Mouse (Mus musculus) stomach, postnatal 0 days (tissue): ENCODE data around the gene Luc7l3.

ENCODE experiments used
- CTCF ChIP-seq: IDR thresholded peaks from 2 replicates; pipeline ENCODE4 v1.5.1; 2016; ENCODE audit warnings: antibody characterized with exemption, low read depth, mild to moderate bottlenecking, moderate library complexity
- EP300 ChIP-seq: optimal IDR thresholded peaks from 2 replicates; pipeline ENCODE3; 2016; ENCODE audit warnings: antibody characterized with exemption

- TF ChIP-seq CTCF (no peak), EP300 (no peak)
These were observed 4.3 kb downstream of the Luc7l3 start for GRCm38 (mm10) chr11:94317515-94317914.
